Mouse (Mus musculus) hematopoietic multipotent progenitor cell, adult 10-12 weeks (in vitro differentiated cells): ENCODE measurements around the gene Trmt10b. TPM values are rescaled to one million over a fixed set of nuclear protein-coding genes. Genes with fewer than 3 reads are reported as not detected.

ENCODE experiments used
- polyA plus RNA-seq: library from polyadenylated mRNA; stranded (reverse); fragments of >175 nt; gene quantifications from 2 replicates; pipeline ENCODE4 v1.2.3, GENCODE M21; 2012; ENCODE audit warnings: low replicate concordance

The Trmt10b gene
- polyA plus RNA-seq, result 1.1 and 2.0 TPM in 2 replicates

GRCm38 (mm10) chr4:45296662-45297564, at the start of gene Trmt10b:
TSS of gene Trmt10b (plus strand) at chr4:45297127.

DNA sequence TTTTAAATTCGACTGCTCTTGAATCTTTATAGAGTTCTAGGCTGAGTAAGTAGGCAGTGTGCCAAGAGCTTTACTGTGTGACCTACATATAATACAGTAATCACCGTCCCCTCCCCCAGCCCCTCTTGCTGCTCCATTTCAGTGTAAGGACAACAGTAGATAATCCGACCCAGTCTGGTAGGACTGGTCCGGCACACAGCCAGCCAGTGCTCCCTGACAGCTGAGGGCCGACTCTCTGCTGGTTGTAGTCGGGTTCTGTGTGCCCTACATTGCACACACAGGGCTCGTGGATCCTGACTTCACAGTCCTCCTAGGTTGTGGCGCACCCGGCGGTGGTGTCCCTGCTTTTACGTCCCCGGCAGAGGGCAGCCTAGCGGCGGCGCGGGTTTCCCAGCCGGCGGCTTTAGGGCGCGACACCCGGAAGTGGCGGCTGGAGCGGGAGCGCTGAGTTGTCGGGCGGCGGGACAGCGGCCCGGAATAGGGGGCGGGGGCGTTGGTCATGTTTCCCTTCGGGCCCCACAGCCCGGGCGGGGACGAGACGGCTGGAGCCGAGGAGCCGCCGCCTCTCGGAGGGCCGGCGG, 44.8 kb downstream of the Trmt10b start, which contains the start of gene Dcaf10:
TSS of gene Dcaf10 (plus strand) at position 433 of the 581 bp plus-strand sequence.

DNA sequence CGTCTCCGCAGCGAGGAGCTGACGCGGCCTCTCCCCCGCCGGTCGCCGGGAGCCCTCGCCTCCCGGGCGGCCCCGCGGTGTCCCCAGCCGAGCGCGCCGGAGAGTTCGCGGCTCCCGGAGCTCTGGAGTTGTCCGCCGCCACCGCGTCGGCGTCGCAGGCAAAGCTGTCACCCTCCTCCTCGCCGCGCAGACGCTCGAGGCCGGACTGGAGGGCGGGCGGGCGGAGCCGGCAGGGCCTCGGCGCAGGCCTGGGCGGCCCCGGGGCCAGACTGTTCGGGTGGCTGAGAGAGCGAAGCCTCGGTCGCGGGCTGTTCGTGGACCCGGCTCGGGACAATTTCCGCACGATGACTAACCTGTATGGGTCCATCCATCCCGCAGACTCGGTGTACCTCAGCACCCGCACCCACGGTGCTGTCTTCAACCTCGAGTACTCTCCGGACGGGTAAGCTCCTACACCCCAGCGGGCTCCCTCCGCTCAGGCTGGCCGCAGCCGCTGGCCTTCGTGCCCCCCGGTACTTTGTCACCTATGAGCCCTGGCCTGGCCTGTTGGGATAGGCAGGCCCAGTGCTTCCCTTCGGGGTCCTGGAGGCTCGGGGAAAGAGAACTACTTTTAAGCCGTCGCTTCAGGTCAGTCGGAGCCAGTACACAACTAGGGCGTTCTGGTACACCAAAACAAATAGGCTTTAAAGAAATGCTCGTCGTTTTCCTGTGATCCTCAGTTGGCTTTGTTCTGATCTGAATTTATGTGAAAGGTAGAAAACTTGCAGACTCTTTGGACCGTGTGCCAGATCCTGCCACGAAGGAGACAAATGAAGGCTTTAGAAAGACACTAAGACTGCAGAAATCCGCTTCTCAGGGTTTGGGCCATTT, 45.6 kb downstream of the Trmt10b start, which contains the start of gene Exosc3:
TSS of gene Exosc3 (minus strand) at position 447 of the 870 bp plus-strand sequence.

Other genes with a start within 250 kb of the Trmt10b start
- 3.4 and 4.1 TPM in 2 replicates for gene Fbxo10, start 212.5 kb upstream of the Trmt10b start, polyA plus RNA-seq
- gene Tomm5, start 189.0 kb upstream of the Trmt10b start, polyA plus RNA-seq, result 31.6 and 54.4 TPM in 2 replicates
- 0.05 and 0.20 TPM in 2 replicates for gene Frmpd1, start 112.3 kb upstream of the Trmt10b start, polyA plus RNA-seq
- 20.3 and 52.3 TPM in 2 replicates for gene Dcaf10, start 45.0 kb downstream of the Trmt10b start, polyA plus RNA-seq
- 32.6 and 67.0 TPM in 2 replicates for gene Exosc3, start 45.6 kb downstream of the Trmt10b start, polyA plus RNA-seq
- 7.4 and 43.3 TPM in 2 replicates for gene Slc25a51, start 111.6 kb downstream of the Trmt10b start, polyA plus RNA-seq
- 3.5 and 8.8 TPM in 2 replicates for gene Shb, start 235.3 kb downstream of the Trmt10b start, polyA plus RNA-seq